Mouse (Mus musculus): ENCODE data around the gene Sirt3. TPM values are rescaled to one million over a fixed set of nuclear protein-coding genes. Genes with fewer than 3 reads are reported as not detected.

Sirt3 gene
- polyA plus RNA-seq, 2 experiments, result 20.1 to 28.3 TPM

DNA sequence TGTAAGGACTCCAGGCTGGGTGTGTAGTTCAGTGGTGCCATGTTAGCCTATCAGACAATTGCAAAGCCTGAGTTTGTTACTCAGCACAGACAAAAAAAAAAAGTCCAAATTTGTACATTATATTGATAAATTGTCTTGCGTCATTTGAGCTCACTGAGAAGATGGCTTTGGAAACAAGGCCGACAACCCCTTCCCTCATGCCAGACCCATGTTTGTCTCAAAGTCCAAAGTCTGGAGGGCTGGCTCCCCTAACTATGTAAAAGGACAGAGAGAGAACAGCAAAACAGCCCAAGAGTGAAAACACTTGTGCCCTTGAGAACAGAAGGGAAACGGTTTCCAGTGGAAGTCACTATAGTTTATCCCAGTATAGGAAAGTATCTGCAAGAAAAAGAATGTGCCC lies 1.7 kb downstream of the Sirt3 start:
- WGBS, result 85% methylated on average over 3 of the region's 3 CpGs
- no peak for TF ChIP-seq POLR2A (IDR thresholded peaks at IDR 0.05; ENCODE audit: borderline replicate concordance, extremely low read depth, insufficient read depth, insufficient read length)
- no peak for ATAC-seq (ENCODE audit: low FRiP score, low read depth)
- no peaks in the 10 kb centered on the region for H3K9me3 ChIP-seq (ENCODE audit: control insufficient read depth, low read length)
- H3K4me3 ChIP-seq (replicated peaks; ENCODE audit: low read length), result no peak overlapping the region
- H3K4me1 ChIP-seq (ENCODE audit: control insufficient read depth, insufficient read depth, low read length), result peaks cover 7% of the 10 kb centered on the region
- H3K36me3 ChIP-seq (ENCODE audit: control insufficient read depth, insufficient read depth, low read length), result peaks cover 29% of the 10 kb centered on the region
- no peak for DNase-seq (ENCODE audit: low spot score)
- no peak overlapping the region for H3K9ac ChIP-seq (ENCODE audit: low read depth, low read length, severe bottlenecking)
- no peak overlapping the region for H3K27ac ChIP-seq (replicated peaks; ENCODE audit: low read depth, low read length)
- 0 out of 2 replicates have a peak overlapping the region, but pooled peaks have one; percentile 49 for H3K4me2 ChIP-seq (replicated peaks; ENCODE audit: low read depth, low read length, severe bottlenecking)
- no peaks in the 10 kb centered on the region for H3K27me3 ChIP-seq (ENCODE audit: control insufficient read depth, insufficient read depth, low read length)

GRCm38 (mm10) chr7:140879355-140879754 lies 2.8 kb downstream of the Sirt3 start:
- H3K4me1 ChIP-seq (ENCODE audit: control insufficient read depth, insufficient read depth, low read length), result peaks cover 7% of the 10 kb centered on the region
- WGBS, result 88% methylated on average over 7 of the region's 7 CpGs
- ATAC-seq (ENCODE audit: low FRiP score, low read depth), result no peak
- no peak for DNase-seq (ENCODE audit: low spot score)
- H3K4me3 ChIP-seq (replicated peaks; ENCODE audit: low read length), result no peak overlapping the region
- no peaks in the 10 kb centered on the region for H3K9me3 ChIP-seq (ENCODE audit: control insufficient read depth, low read length)
- H3K27ac ChIP-seq (replicated peaks; ENCODE audit: low read depth, low read length), result no peak overlapping the region
- no peak overlapping the region for H3K9ac ChIP-seq (ENCODE audit: low read depth, low read length, severe bottlenecking)
- peaks cover 31% of the 10 kb centered on the region for H3K36me3 ChIP-seq (ENCODE audit: control insufficient read depth, insufficient read depth, low read length)
- TF ChIP-seq POLR2A (IDR thresholded peaks at IDR 0.05; ENCODE audit: borderline replicate concordance, extremely low read depth, insufficient read depth, insufficient read length), result no peak
- H3K27me3 ChIP-seq (ENCODE audit: control insufficient read depth, insufficient read depth, low read length), result no peaks in the 10 kb centered on the region
- H3K4me2 ChIP-seq (replicated peaks; ENCODE audit: low read depth, low read length, severe bottlenecking), result no peak overlapping the region

DNA sequence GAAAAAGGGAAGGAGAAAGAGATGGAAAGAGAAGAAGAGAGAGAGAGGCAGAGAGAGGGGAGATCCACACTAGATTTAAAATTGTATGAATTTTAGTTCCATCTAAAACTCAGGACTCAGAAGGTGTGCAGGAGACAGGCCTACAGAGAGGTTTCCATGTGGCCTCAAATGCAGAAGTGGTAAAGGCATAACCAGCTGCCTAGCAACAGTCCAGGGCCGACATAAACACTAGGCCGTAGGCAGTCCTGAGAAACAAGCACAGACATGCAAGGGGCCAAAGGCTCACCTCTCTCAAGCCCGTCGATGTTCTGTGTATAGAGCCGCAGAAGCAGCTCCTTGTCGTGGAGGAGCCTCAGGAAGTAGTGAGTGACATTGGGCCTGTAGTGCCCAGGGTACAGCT lies 4.7 kb downstream of the Sirt3 start:
- H3K9ac ChIP-seq (ENCODE audit: low read depth, low read length, severe bottlenecking), result no peak overlapping the region

GRCm38 (mm10) chr7:140874224-140874623 lies 7.9 kb downstream of the Sirt3 start:
- H3K9ac ChIP-seq (ENCODE audit: low read depth, low read length, severe bottlenecking), result no peak overlapping the region
- H3K4me3 ChIP-seq (replicated peaks; ENCODE audit: low read length), result no peak overlapping the region
- DNase-seq (ENCODE audit: low spot score) (no peak), ATAC-seq (ENCODE audit: low FRiP score, low read depth) (no peak)
- no peaks in the 10 kb centered on the region for H3K9me3 ChIP-seq (ENCODE audit: control insufficient read depth, low read length)
- no peak for TF ChIP-seq POLR2A (IDR thresholded peaks at IDR 0.05; ENCODE audit: borderline replicate concordance, extremely low read depth, insufficient read depth, insufficient read length)
- no peaks in the 10 kb centered on the region for H3K27me3 ChIP-seq (ENCODE audit: control insufficient read depth, insufficient read depth, low read length)
- no peak overlapping the region for H3K4me2 ChIP-seq (replicated peaks; ENCODE audit: low read depth, low read length, severe bottlenecking)
- WGBS, result 90% methylated on average over 4 of the region's 4 CpGs
- H3K36me3 ChIP-seq (ENCODE audit: control insufficient read depth, insufficient read depth, low read length), result peaks cover 45% of the 10 kb centered on the region
- no peaks in the 10 kb centered on the region for H3K4me1 ChIP-seq (ENCODE audit: control insufficient read depth, insufficient read depth, low read length)
- no peak overlapping the region for H3K27ac ChIP-seq (replicated peaks; ENCODE audit: low read depth, low read length)

More for the DNA sequence above, 4.7 kb downstream of the Sirt3 start:
- H3K27ac ChIP-seq (replicated peaks; ENCODE audit: low read depth, low read length), result no peak overlapping the region
- no peak for ATAC-seq (ENCODE audit: low FRiP score, low read depth)
- no peak for TF ChIP-seq POLR2A (IDR thresholded peaks at IDR 0.05; ENCODE audit: borderline replicate concordance, extremely low read depth, insufficient read depth, insufficient read length)
- no peak for DNase-seq (ENCODE audit: low spot score)
- H3K4me2 ChIP-seq (replicated peaks; ENCODE audit: low read depth, low read length, severe bottlenecking), result no peak overlapping the region
- H3K4me3 ChIP-seq (replicated peaks; ENCODE audit: low read length), result no peak overlapping the region
- H3K27me3 ChIP-seq (ENCODE audit: control insufficient read depth, insufficient read depth, low read length), result no peaks in the 10 kb centered on the region
- peaks cover 33% of the 10 kb centered on the region for H3K36me3 ChIP-seq (ENCODE audit: control insufficient read depth, insufficient read depth, low read length)
- WGBS, result 80% methylated on average over 6 of the region's 6 CpGs
- H3K4me1 ChIP-seq (ENCODE audit: control insufficient read depth, insufficient read depth, low read length), result 0 out of 2 replicates have a peak, but pooled peaks cover 3% of the 10 kb centered on the region
- no peaks in the 10 kb centered on the region for H3K9me3 ChIP-seq (ENCODE audit: control insufficient read depth, low read length)

DNA sequence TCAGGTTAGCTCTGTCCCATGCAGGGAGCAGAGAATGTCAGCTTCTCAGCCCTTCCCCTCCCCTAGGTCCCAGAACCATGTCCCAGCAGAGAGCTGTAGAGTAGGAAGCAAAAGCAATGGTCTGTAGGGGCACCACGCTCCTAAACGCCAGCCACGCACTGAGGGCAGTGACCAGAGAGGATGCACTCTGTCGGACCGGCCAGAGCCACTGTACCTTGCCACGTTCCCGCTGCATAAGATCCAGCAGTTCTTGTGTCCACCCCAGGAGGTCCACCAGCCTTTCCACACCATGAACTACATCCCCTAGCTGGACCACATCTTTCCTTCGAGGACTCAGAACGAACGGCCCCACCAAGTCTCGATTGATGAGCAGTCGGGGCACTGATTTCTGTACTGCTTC lies 17.3 kb downstream of the Sirt3 start:
- Histone ChIP-seq H3K4me3 (replicated peaks; ENCODE audit: low read length) (no peak overlapping the region), H3K9me3 (ENCODE audit: control insufficient read depth, low read length) (no peaks in the 10 kb centered on the region), H3K9ac (ENCODE audit: low read depth, low read length, severe bottlenecking) (no peak overlapping the region), H3K36me3 (ENCODE audit: control insufficient read depth, insufficient read depth, low read length) (peaks cover 67% of the 10 kb centered on the region), H3K4me1 (ENCODE audit: control insufficient read depth, insufficient read depth, low read length) (no peaks in the 10 kb centered on the region), H3K27me3 (ENCODE audit: control insufficient read depth, insufficient read depth, low read length) (no peaks in the 10 kb centered on the region), H3K4me2 (replicated peaks; ENCODE audit: low read depth, low read length, severe bottlenecking) (no peak overlapping the region), H3K27ac (replicated peaks; ENCODE audit: low read depth, low read length) (no peak overlapping the region)
- DNase-seq (ENCODE audit: low spot score), result no peak
- ATAC-seq (ENCODE audit: low FRiP score, low read depth), result no peak
- no peak for TF ChIP-seq POLR2A (IDR thresholded peaks at IDR 0.05; ENCODE audit: borderline replicate concordance, extremely low read depth, insufficient read depth, insufficient read length)
- WGBS, result 86% methylated on average over 12 of the region's 12 CpGs

DNA sequence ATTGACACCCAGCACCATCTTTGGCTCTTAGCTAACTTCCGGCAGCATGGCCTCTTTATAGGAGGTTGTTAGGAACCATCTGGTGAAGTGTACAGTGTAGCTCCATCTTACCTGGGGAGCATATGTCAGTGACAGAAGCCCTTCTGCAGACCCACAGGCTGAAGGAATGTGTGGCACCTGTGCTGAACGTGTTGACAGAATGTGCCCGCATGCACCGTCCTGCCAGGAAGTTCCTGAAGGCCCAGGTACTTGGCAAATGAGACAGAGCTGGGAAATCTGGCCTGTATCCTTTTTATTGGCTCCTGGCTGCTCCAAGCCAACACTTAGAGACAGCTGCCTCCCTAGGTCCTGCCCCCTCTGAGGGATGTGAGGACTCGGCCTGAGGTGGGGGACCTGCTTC lies 21.4 kb downstream of the Sirt3 start:
- Histone ChIP-seq H3K27ac (replicated peaks; ENCODE audit: low read depth, low read length) (no peak overlapping the region), H3K27me3 (ENCODE audit: control insufficient read depth, insufficient read depth, low read length) (no peaks in the 10 kb centered on the region), H3K36me3 (ENCODE audit: control insufficient read depth, insufficient read depth, low read length) (peaks cover 68% of the 10 kb centered on the region), H3K4me3 (replicated peaks; ENCODE audit: low read length) (no peak overlapping the region), H3K9me3 (ENCODE audit: control insufficient read depth, low read length) (no peaks in the 10 kb centered on the region), H3K4me2 (replicated peaks; ENCODE audit: low read depth, low read length, severe bottlenecking) (no peak overlapping the region), H3K4me1 (ENCODE audit: control insufficient read depth, insufficient read depth, low read length) (peaks cover 12% of the 10 kb centered on the region), H3K9ac (ENCODE audit: low read depth, low read length, severe bottlenecking) (no peak overlapping the region)
- DNase-seq (ENCODE audit: low spot score), result no peak
- no peak for ATAC-seq (ENCODE audit: low FRiP score, low read depth)
- WGBS, result 79% methylated on average over 5 of the region's 5 CpGs
- no peak for TF ChIP-seq POLR2A (IDR thresholded peaks at IDR 0.05; ENCODE audit: borderline replicate concordance, extremely low read depth, insufficient read depth, insufficient read length)
